Mouse (Mus musculus): ENCODE data around the gene Olfr1420. TPM values are rescaled to one million over a fixed set of nuclear protein-coding genes. Genes with fewer than 3 reads are reported as not detected.
"Not testable (repeated sequence)": the region's sequence is repeated elsewhere in the genome, so short reads cannot be mapped to it uniquely, and the experiment has no call there.

The Olfr1420 gene
- polyA plus RNA-seq, 1 experiment from 2014 or later: 0.08 TPM

- Histone ChIP-seq H3K9me3 (replicated peaks; ENCODE audit: low read length) (no peaks in the 10 kb centered on the region), H3K4me3 (replicated peaks; ENCODE audit: low read depth, low read length) (peak overlapping the region; percentile 87), H3K36me3 (ENCODE audit: insufficient read depth, low read length) (peaks cover 6% of the 10 kb centered on the region; the same call in 1 of the 2 replicates), H3K9ac (ENCODE audit: low read depth, low read length) (peak overlapping the region; percentile 75), H3K4me2 (ENCODE audit: low read length) (peak overlapping the region; percentile 70), H3K27ac (peak overlapping the region; percentile 92), H3K4me1 (replicated peaks; ENCODE audit: insufficient read depth, low read length) (peaks cover 7% of the 10 kb centered on the region), H3K27me3 (ENCODE audit: insufficient read depth, low read length) (no peaks in the 10 kb centered on the region)
- WGBS: 0% methylated on average over 43 of the region's 54 CpGs
- ATAC-seq (replicated peaks; ENCODE audit: low FRiP score, low read depth) (peak; percentile 84), DNase-seq (ENCODE audit: low spot score) (peak; percentile 67)
- no peak for TF ChIP-seq CTCF (IDR thresholded peaks at IDR 0.05; ENCODE audit: low read depth)
Measured at GRCm38 (mm10) chr19:11912533-11913121, 26.3 kb downstream of the Olfr1420 start.

- Histone ChIP-seq H3K9ac (ENCODE audit: low read depth, low read length) (no peak overlapping the region), H3K27me3 (ENCODE audit: insufficient read depth, low read length) (no peaks in the 10 kb centered on the region), H3K4me1 (replicated peaks; ENCODE audit: insufficient read depth, low read length) (peaks cover 7% of the 10 kb centered on the region), H3K4me2 (ENCODE audit: low read length) (no peak overlapping the region), H3K36me3 (ENCODE audit: insufficient read depth, low read length) (peaks cover 12% of the 10 kb centered on the region; the same call in 1 of the 2 replicates), H3K4me3 (replicated peaks; ENCODE audit: low read depth, low read length) (no peak overlapping the region), H3K9me3 (replicated peaks; ENCODE audit: low read length) (no peaks in the 10 kb centered on the region), H3K27ac (no peak overlapping the region)
- DNase-seq (ENCODE audit: low spot score): peak; percentile 76
- WGBS: 38% methylated on average over 2 of the region's 2 CpGs
- no peak for TF ChIP-seq CTCF (IDR thresholded peaks at IDR 0.05; ENCODE audit: low read depth)
- no peak for ATAC-seq (replicated peaks; ENCODE audit: low FRiP score, low read depth)
Measured at GRCm38 (mm10) chr19:11915804-11916203, 29.4 kb downstream of the Olfr1420 start.

- ATAC-seq (replicated peaks; ENCODE audit: low FRiP score, low read depth) (no peak), DNase-seq (ENCODE audit: low spot score) (no peak)
- Histone ChIP-seq H3K4me3 (replicated peaks; ENCODE audit: low read depth, low read length) (no peak overlapping the region), H3K4me2 (ENCODE audit: low read length) (no peak overlapping the region), H3K27me3 (ENCODE audit: insufficient read depth, low read length) (no peaks in the 10 kb centered on the region), H3K9me3 (replicated peaks; ENCODE audit: low read length) (no peaks in the 10 kb centered on the region), H3K9ac (ENCODE audit: low read depth, low read length) (no peak overlapping the region), H3K27ac (no peak overlapping the region), H3K36me3 (ENCODE audit: insufficient read depth, low read length) (peaks cover 38% of the 10 kb centered on the region), H3K4me1 (replicated peaks; ENCODE audit: insufficient read depth, low read length) (no peaks in the 10 kb centered on the region)
- no peak for TF ChIP-seq CTCF (IDR thresholded peaks at IDR 0.05; ENCODE audit: low read depth)
- 92% methylated on average over 1 of the region's 1 CpGs for WGBS
Measured at GRCm38 (mm10) chr19:11922068-11922467, 35.7 kb downstream of the Olfr1420 start.

- peaks cover 42% of the 10 kb centered on the region for H3K36me3 ChIP-seq (ENCODE audit: insufficient read depth, low read length)
- not testable (repeated sequence) for DNase-seq (ENCODE audit: low spot score); H3K27me3 ChIP-seq (ENCODE audit: insufficient read depth, low read length); H3K4me1 ChIP-seq (replicated peaks; ENCODE audit: insufficient read depth, low read length); ATAC-seq (replicated peaks; ENCODE audit: low FRiP score, low read depth); H3K9ac ChIP-seq (ENCODE audit: low read depth, low read length); H3K4me2 ChIP-seq (ENCODE audit: low read length); H3K4me3 ChIP-seq (replicated peaks; ENCODE audit: low read depth, low read length); H3K27ac ChIP-seq; H3K9me3 ChIP-seq (replicated peaks; ENCODE audit: low read length)
- 95% methylated on average over 2 of the region's 2 CpGs for WGBS
Measured at GRCm38 (mm10) chr19:11922515-11922914, 36.1 kb downstream of the Olfr1420 start.

GRCm38 (mm10) chr19:11926380-11926779 lies 40.0 kb downstream of the Olfr1420 start:
- ATAC-seq (replicated peaks; ENCODE audit: low FRiP score, low read depth): no peak
- Histone ChIP-seq H3K4me3 (replicated peaks; ENCODE audit: low read depth, low read length) (no peak overlapping the region), H3K27me3 (ENCODE audit: insufficient read depth, low read length) (no peaks in the 10 kb centered on the region), H3K9ac (ENCODE audit: low read depth, low read length) (no peak overlapping the region), H3K36me3 (ENCODE audit: insufficient read depth, low read length) (peaks cover 45% of the 10 kb centered on the region), H3K4me2 (ENCODE audit: low read length) (no peak overlapping the region), H3K4me1 (replicated peaks; ENCODE audit: insufficient read depth, low read length) (no peaks in the 10 kb centered on the region), H3K27ac (no peak overlapping the region), H3K9me3 (replicated peaks; ENCODE audit: low read length) (no peaks in the 10 kb centered on the region)
- WGBS: 83% methylated on average over 2 of the region's 2 CpGs
- no peak for TF ChIP-seq CTCF (IDR thresholded peaks at IDR 0.05; ENCODE audit: low read depth)
- DNase-seq (ENCODE audit: low spot score): no peak

GRCm38 (mm10) chr19:11928025-11928748 lies 41.8 kb downstream of the Olfr1420 start:
- no peak for ATAC-seq (replicated peaks; ENCODE audit: low FRiP score, low read depth)
- no peak overlapping the region for H3K4me3 ChIP-seq (replicated peaks; ENCODE audit: low read depth, low read length)
- TF ChIP-seq CTCF (IDR thresholded peaks at IDR 0.05; ENCODE audit: low read depth): no peak
- H3K36me3 ChIP-seq (ENCODE audit: insufficient read depth, low read length): peaks cover 51% of the 10 kb centered on the region
- no peaks in the 10 kb centered on the region for H3K9me3 ChIP-seq (replicated peaks; ENCODE audit: low read length)
- H3K4me2 ChIP-seq (ENCODE audit: low read length): no peak overlapping the region
- no peak overlapping the region for H3K27ac ChIP-seq
- H3K4me1 ChIP-seq (replicated peaks; ENCODE audit: insufficient read depth, low read length): no peaks in the 10 kb centered on the region
- no peak overlapping the region for H3K9ac ChIP-seq (ENCODE audit: low read depth, low read length)
- no peak for DNase-seq (ENCODE audit: low spot score)
- 92% methylated on average over 4 of the region's 4 CpGs for WGBS
- H3K27me3 ChIP-seq (ENCODE audit: insufficient read depth, low read length): no peaks in the 10 kb centered on the region

GRCm38 (mm10) chr19:11946460-11946859 lies 60.1 kb downstream of the Olfr1420 start:
- not testable (repeated sequence) for H3K27ac ChIP-seq; DNase-seq (ENCODE audit: low spot score); H3K4me2 ChIP-seq (ENCODE audit: low read length); H3K9ac ChIP-seq (ENCODE audit: low read depth, low read length); H3K9me3 ChIP-seq (replicated peaks; ENCODE audit: low read length); H3K27me3 ChIP-seq (ENCODE audit: insufficient read depth, low read length); H3K4me3 ChIP-seq (replicated peaks; ENCODE audit: low read depth, low read length); H3K4me1 ChIP-seq (replicated peaks; ENCODE audit: insufficient read depth, low read length); ATAC-seq (replicated peaks; ENCODE audit: low FRiP score, low read depth)
- H3K36me3 ChIP-seq (ENCODE audit: insufficient read depth, low read length): peaks cover 24% of the 10 kb centered on the region
- WGBS: 94% methylated on average over 9 of the region's 9 CpGs
